Comparison of ENCODE assay signal across 9 mouse cellular contexts in genomic region chr1:151287451-151287850, GRCm38 (mm10). TPM values are rescaled to one million over a fixed set of nuclear protein-coding genes. Genes with fewer than 3 reads are reported as not detected.
DNase-seq lines count a peak whose midpoint lies in the region; ATAC-seq and TF ChIP-seq lines count a peak whose summit lies in the region.
"Had no signal": no experiment of that assay in that cellular context is flagged by ENCODE, and none has a peak within 500 bp of the region (broad histone marks: within the 10 kb centered on the region; RNA-seq: fewer than 3 reads in every experiment).

No protein-coding gene starts in this region.

- H3K27ac ChIP-seq in layer of hippocampus, adult 2 months = peak overlapping the region; percentile 29; the same call in 1 of the 2 replicates
- peak overlapping the region; percentile 73 for H3K27ac ChIP-seq in kidney, embryonic 15.5 days

- no peaks in the 10 kb centered on the region for H3K36me3 ChIP-seq in kidney, embryonic 15.5 days

- H3K9ac ChIP-seq in kidney, embryonic 15.5 days = no peak overlapping the region

- DNase-seq in layer of hippocampus, adult 2 months (ENCODE audit: low spot score in 2 of 2) = no peak
- no peak for DNase-seq in layer of hippocampus, postnatal 25 days (ENCODE audit: extremely low spot score in 1 of 2, low spot score in 1 of 2)
- peak; percentile 15 to 31 for DNase-seq in frontal cortex, postnatal 14 days (ENCODE audit: low spot score in 2 of 2)
- DNase-seq in lung, adult 18-20 months = peak; percentile 67 to 75
- DNase-seq in spleen, postnatal 14 days (ENCODE audit: low spot score in 2 of 2) = peak; percentile 12 to 17
- no peak for DNase-seq in cerebellum, postnatal 10 days
- no peak for DNase-seq in cerebellum, postnatal 25 days

- no peak for TF ChIP-seq CTCF in layer of hippocampus, adult 2 months (conservative IDR thresholded peaks at IDR 0.05)

- no peak for ATAC-seq in kidney, embryonic 15.5 days (replicated peaks; ENCODE audit: low FRiP score)
- ATAC-seq: Patski had no signal

- WGBS in kidney, embryonic 15.5 days = 52% methylated on average over 12 of the region's 12 CpGs

- H3K4me3 ChIP-seq in layer of hippocampus, adult 2 months = no peak overlapping the region
- no peak overlapping the region for H3K4me3 ChIP-seq in kidney, embryonic 15.5 days (replicated peaks)

- H3K9me3 ChIP-seq in kidney, embryonic 15.5 days (replicated peaks) = no peaks in the 10 kb centered on the region

- H3K4me1 ChIP-seq in kidney, embryonic 15.5 days = peaks cover 8% of the 10 kb centered on the region; the same call in 1 of the 2 replicates

- no peaks in the 10 kb centered on the region for H3K27me3 ChIP-seq in kidney, embryonic 15.5 days
- H3K27me3 ChIP-seq: Patski had no signal

- no peak overlapping the region for H3K4me2 ChIP-seq in kidney, embryonic 15.5 days

RNA-seq across cellular contexts. Expression of gene Ivns1abp, which starts 56.8 kb away (rescaled TPM):
- total RNA-seq in layer of hippocampus, adult 2 months (2021) = 10 to 100 TPM; 85.8 to 96.9 TPM
- total RNA-seq in layer of hippocampus, postnatal 25 days (2021) = 10 to 100 TPM; 86.8 to 99.2 TPM
- polyA plus RNA-seq in kidney, embryonic 15.5 days (2015; fragmentation: Nextera tagmentation; extraction: Ambion mirVana) = 421 and 464 TPM in 2 replicates

Comparison
In these comparisons a context has a peak if more than half of its experiments do, and no peak if none do; other contexts are left out.
1. DNase-seq: peak in frontal cortex, postnatal 14 days (2 of 2), lung, adult 18-20 months (2 of 2) and spleen, postnatal 14 days (2 of 2); none in layer of hippocampus, adult 2 months (0 of 2), layer of hippocampus, postnatal 25 days (0 of 2), cerebellum, postnatal 10 days (0 of 2) and cerebellum, postnatal 25 days (0 of 2).